Mouse (Mus musculus) thymus, postnatal 14 days (tissue): ENCODE data around the gene Tnfaip6.
"Not testable (repeated sequence)": the region's sequence is repeated elsewhere in the genome, so short reads cannot be mapped to it uniquely, and the experiment has no call there.

Source experiments
- DNase-seq: peaks from one replicate; pipeline ENCODE4 v3.0.0; 2021

The Tnfaip6 gene

DNA sequence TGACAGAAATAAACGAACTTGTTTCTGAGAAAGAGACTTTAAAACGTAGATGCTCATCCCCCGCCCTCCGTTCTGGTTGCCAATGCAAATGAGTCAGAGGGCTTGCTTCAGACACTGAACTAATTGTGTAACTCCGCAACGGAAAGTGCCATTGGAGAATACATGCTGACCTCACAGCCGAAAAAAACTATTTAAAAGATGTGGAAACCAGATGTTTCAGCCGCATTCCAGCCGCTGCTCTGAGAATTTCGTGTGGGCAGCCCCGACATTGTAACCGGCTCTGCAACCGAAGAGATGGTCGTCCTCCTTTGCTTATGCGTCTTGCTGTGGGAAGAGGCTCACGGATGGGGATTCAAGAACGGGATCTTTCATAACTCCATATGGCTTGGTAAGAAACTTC is at the start of gene Tnfaip6:
Tnfaip6 (plus strand) TSS at position 128 of the 400 bp plus-strand sequence.
- DNase-seq: no peak

GRCm38 (mm10) chr2:51989559-51989958 is 48.2 kb upstream of the Tnfaip6 start:
- no peak for DNase-seq

DNA sequence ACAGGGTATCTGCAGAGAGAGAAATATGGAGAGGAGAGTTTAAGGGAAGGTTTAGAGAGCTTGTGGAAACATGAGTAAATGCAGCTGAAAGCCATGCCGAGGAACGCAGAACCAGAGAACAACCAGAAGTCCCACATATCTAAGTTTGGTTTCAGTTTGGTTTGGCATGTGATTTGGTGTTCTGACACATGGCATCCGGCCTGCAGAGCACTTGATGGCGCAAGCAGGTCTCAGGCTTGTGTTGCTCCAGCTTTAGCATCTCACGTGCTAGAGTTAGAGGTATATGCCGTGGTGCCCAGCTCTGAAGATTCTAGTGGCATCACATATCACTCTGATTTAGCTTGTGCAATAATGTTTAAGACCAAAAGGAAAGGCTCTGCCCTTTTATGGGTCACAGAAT is 46.4 kb upstream of the Tnfaip6 start:
- DNase-seq: no peak

DNA sequence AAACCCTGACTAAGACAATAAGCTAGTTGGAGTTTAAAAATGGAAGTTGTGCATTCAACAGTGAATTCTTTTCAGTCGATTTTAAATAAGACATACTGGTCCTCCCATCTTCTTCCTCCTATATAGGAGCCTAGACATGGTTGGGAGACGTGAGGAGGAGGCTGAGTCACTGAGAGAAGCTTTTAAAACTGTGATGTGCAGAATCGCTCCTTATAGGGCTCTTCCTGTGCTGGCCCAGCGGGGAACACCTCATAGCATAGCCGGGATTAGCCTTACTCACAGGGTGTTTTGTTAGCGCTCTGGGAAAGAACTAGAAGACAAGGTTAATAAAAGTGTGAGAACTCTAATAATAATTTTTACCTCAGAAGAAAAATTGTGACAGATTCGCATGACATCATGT is 37.8 kb upstream of the Tnfaip6 start:
- DNase-seq: no peak

DNA sequence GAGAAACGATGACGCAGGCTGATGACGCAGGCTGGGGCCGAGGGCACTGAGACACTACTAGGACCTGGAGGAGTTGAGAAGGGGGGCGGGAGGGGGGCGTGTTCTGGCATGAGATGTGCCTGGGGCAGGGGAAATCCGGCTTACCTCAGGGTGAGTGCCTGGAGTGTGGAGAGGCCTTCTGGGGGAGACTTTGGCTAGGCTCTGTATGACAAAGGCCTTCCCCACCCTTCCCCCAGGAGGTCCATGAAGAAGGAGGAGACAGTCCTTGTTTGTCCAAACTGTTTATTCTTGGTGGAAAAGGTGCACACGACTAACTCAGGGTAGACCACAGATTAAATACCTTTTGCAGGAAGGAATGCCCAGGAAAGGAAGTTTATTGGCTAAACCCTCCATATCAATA is 36.3 kb upstream of the Tnfaip6 start:
- no peak for DNase-seq

DNA sequence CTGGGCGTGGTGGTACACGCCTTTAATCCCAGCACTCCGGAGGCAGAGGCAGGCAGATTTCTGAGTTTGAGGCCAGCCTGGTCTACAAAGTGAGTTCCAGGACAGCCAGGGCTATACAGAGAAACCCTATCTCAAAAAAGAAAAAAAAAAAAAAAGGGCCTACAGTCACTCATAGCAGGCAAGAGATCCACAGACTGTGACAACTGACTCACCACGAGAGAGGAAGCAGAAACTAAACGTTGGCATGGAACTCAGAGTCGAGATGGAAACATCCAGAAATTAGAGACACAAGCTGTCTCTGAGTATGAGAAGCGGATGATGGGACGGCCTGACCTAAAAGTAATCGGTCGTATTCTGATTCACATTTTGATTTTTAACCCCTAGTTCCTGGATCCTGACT is 35.5 kb upstream of the Tnfaip6 start:
- not testable (repeated sequence) for DNase-seq

GRCm38 (mm10) chr2:52006380-52006779 is 31.4 kb upstream of the Tnfaip6 start:
- no peak for DNase-seq

GRCm38 (mm10) chr2:52011820-52012219 is 26.0 kb upstream of the Tnfaip6 start:
- not testable (repeated sequence) for DNase-seq

GRCm38 (mm10) chr2:52013306-52013820 is 24.4 kb upstream of the Tnfaip6 start:
- DNase-seq: no peak

DNA sequence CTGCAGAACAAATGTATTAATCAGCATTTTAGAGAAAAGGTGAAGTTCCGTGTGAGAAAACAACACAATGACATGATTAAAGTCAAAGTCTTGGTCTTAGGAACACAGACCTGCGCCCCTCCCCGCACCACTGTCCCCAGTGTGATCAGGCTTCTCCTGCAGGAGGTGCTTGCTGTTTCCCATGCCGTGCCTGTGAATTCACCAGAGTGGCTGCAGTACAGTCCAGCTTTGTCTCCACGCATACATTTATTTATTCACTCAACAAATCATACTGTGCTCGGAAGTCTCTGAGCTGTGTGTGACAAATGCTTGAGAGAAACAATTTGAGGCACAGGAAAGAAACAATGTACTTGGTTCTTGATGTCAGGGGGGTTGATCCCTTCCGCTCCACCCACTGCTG is 21.4 kb upstream of the Tnfaip6 start:
- DNase-seq: no peak

GRCm38 (mm10) chr2:52027061-52027460 is 10.7 kb upstream of the Tnfaip6 start:
- no peak for DNase-seq

GRCm38 (mm10) chr2:52029426-52029825 is 8.4 kb upstream of the Tnfaip6 start:
- DNase-seq: peak; percentile 4

DNA sequence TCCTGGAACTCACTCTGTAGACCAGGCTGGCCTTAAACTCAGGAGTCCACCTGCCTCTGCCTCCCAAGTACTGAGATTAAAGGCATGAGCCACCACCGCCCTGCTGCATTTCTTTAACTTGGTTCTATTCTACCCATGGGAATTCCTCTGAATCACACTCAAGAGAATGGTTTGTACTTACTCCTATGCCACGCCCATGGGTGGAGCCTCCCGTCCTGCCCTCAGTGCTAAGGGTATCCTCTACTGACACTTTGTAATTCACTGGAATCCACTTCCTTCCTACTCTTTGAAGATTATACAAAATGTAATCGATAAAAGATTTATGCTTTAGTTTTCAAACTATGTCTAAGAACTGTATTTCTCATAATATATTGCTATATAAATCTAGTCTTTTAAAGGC is 6.3 kb upstream of the Tnfaip6 start:
- DNase-seq: no peak

DNA sequence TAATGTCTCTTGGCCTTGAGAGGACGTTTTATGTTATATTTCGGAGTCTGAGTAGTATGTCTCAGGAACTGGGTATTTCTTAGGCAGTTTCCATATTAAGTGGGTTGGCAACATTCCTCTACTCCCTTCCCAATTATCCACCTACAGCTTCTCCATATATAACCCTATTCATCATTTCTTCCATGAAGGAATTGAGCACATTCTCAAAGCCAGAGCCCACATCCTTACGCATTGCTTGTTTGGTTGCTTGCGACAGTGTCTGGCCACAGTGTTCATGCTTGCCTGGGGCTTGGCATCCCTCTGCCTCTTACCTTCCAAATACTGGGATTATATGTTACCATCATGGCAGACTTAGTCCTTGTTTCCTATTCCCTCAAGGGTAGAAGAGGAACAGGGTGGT is 3.2 kb upstream of the Tnfaip6 start:
- no peak for DNase-seq

DNA sequence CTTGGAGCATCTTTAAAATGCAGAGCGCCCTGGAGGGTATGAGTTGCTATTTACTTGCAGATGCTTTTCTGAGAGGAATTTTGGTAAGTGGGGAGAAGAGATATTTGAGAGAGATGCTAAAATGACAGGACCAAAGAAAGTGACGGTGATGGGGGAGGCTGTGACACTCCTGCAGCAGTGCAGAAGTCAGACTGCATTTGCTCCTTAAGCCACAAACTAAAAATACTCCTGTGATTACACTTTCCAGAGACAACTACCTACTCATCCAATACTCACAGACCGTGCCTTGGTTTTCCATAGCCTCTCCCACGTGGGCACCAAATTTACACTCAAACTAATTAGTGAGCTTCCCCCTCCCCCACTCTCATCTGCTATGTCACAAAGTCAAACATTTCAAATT is 2.7 kb upstream of the Tnfaip6 start:
- no peak for DNase-seq

DNA sequence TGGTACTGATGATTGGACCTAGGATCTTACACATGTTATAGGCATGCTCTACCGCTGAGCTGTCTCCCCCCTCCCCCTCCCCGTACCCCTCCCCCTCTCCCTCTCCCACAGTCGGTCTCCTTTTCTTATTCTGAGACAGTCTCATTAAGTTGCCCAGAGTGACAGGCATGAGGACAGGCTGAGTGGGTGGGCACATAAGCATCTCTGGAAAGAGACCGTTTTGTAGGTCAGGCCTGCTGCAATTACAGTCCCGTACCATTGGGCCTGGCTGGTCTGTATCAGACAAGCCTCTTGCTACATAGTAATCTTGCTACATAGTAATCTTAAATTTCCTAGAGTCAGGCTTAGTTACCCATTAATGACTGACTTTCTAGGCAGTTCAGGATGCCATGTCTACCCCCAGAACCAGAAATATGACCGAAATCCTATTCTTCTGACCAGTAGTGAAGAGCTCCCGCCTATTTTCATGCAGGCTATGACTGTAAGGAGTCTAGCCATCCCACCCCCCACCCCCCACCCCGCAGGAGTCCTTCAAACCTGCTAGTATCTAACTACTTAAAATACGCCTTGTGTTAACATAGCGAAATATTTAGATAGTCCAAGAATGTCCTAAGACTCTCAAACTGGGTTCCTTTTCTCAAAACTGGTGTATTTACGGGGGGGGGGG is 747 bp upstream of the Tnfaip6 start:
- DNase-seq: no peak

- DNase-seq: no peak
These were observed 749 bp downstream of the Tnfaip6 start for GRCm38 (mm10) chr2:52038558-52038957.

DNA sequence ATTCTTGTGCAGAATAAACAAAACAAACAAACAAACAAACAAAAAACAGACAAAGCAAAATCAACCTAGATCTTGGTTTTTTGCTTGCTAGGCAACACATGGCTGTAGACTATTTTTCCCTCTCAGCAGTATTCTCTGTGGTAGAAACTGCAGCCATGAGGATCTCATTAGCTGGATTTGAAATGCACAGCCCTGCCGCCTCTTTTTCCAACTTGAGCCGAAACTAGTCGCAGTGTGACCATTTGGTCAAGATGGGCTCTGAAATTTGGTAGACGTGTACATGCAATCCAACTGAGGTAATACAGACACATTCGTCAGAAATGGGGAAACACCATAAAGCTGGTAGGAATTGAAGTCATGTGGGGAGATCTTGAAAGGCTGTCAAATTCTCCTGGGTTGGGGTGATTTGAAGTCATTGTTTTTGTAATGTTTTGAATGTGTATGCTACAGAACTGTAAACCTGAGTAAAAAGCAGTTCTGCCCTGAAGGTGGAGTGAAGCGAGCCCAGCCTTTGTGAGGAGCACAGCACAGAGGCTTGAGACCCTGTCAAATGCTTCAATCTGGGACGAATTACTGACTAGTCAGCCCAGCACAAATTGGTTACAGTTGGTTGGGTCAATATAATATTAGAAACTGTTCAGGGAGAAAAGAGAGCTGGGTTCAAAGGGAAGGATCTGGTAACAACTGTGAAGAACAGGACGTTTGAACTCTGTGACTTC is 1.4 kb downstream of the Tnfaip6 start:
- no peak for DNase-seq

DNA sequence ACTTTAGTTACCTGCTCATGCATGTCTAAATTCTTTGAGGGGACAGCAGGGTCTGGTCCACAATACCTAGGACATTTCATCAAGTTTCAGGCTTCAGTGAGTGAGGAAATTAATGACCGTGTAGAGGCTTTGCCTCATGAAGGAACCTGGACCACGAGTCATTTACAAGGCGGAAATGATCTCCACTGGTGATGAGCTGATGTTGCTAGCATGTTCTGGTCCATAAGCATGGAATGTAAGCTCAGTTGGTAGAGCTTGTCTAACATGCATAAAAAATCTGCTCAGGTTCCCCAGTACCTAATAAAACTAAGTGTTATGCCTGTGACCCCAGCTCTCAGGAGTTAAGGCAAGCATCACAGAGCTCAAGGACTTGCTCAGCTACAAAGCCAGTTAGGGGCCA is 4.3 kb downstream of the Tnfaip6 start:
- DNase-seq: no peak

GRCm38 (mm10) chr2:52042714-52043113 is 4.9 kb downstream of the Tnfaip6 start:
- DNase-seq: no peak

GRCm38 (mm10) chr2:52043485-52043884 is 5.7 kb downstream of the Tnfaip6 start:
- no peak for DNase-seq

DNA sequence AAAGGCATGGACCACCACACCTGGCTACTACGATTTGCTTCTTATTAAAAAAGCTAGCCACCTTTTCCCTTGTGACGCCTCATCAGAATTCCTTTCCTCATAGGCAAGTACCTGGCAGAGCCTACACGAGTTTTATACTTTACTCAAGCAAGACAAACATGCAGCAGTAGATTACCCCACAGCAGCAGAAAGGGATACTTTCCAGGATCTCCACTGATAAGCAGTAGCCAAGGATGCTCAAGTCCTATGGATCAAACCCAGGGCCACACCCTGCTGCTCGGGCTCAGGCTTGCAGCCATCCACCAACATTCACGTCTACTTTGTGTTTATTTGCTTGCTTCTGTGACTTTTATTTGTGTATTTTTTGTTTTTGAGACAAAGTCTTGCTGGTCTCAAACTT is 8.2 kb downstream of the Tnfaip6 start:
- no peak for DNase-seq

- DNase-seq: no peak
These were observed 13.0 kb downstream of the Tnfaip6 start for GRCm38 (mm10) chr2:52050823-52051222.

GRCm38 (mm10) chr2:52052335-52052734 is 14.5 kb downstream of the Tnfaip6 start:
- DNase-seq: no peak

DNA sequence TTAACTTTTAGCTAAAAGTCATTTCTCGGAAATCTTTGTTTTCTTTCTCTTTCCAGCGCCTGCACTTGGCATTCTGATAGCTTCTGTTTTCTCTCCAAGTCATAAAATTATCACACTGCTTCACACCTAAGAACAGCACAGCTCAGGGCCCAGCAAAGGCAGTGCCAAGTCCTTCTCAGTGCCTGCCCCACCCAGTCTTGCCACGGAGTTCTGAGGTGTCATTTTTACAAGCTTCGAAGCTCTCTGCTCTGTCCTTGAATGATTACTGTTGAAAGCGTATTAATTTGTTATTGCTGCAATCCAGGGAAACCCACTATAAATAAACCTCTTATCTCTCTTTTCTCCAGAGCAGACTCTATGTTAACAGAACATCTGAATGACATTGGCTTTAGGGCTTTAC is 15.7 kb downstream of the Tnfaip6 start:
- no peak for DNase-seq
